Mouse (Mus musculus) midbrain, embryonic 14.5 days (tissue): Measurements from ENCODE around the gene Ssu72. TPM values are rescaled to one million over a fixed set of nuclear protein-coding genes. Genes with fewer than 3 reads are reported as not detected.
"Not testable (repeated sequence)": the region's sequence is repeated elsewhere in the genome, so short reads cannot be mapped to it uniquely, and the experiment has no call there.

Source experiments
- ATAC-seq: fragments of 200-750 bp; cut with Nextera tagmentation; 2 replicates; pipeline ENCODE4 v1.8.0; 2017; ENCODE audit warnings: moderate number of reproducible peaks, moderate library complexity; ENCODE audit not compliant: low FRiP score, low TSS enrichment
- DNase-seq: peaks from one replicate; pipeline ENCODE4 v3.0.0-alpha.2; 2015
- H3K27ac ChIP-seq: fragments of 300-500 bp; sonication (generic); replicated peaks from 2 replicates; pipeline ENCODE4 v1.5.1; 2014; ENCODE audit warnings: mild to moderate bottlenecking, low read depth, low read length, moderate library complexity
- H3K27me3 ChIP-seq: fragments of 300-500 bp; sonication (generic); 2 replicates; pipeline ENCODE4 v1.6.1; 2014; ENCODE audit warnings: low read length, control low read depth, mixed read lengths; ENCODE audit not compliant: control insufficient read depth, insufficient read depth
- H3K36me3 ChIP-seq: fragments of 300-500 bp; sonication (generic); 2 replicates; pipeline ENCODE4 v1.6.1; 2014; ENCODE audit warnings: low read length, control low read depth; ENCODE audit not compliant: control insufficient read depth, insufficient read depth
- H3K4me1 ChIP-seq: fragments of 300-500 bp; sonication (generic); 2 replicates; pipeline ENCODE4 v1.6.1; 2014; ENCODE audit warnings: mild to moderate bottlenecking, antibody characterized with exemption, low read length, control low read depth; ENCODE audit not compliant: control insufficient read depth, insufficient read depth
- H3K4me2 ChIP-seq: fragments of 300-500 bp; sonication (generic); 2 replicates; pipeline ENCODE4 v1.6.1; 2014; ENCODE audit warnings: mild to moderate bottlenecking, low read length, moderate library complexity
- H3K4me3 ChIP-seq: fragments of 300-500 bp; sonication (generic); replicated peaks from 2 replicates; pipeline ENCODE4 v1.5.1; 2014; ENCODE audit warnings: low read depth, low read length
- H3K9ac ChIP-seq: fragments of 300-500 bp; sonication (generic); replicated peaks from 2 replicates; pipeline ENCODE4 v1.6.1; 2014; ENCODE audit warnings: mild to moderate bottlenecking, low read length, moderate library complexity
- H3K9me3 ChIP-seq: fragments of 300-500 bp; sonication (generic); 2 replicates; pipeline ENCODE4 v1.6.1; 2016; ENCODE audit warnings: low read length, control low read depth, mixed read lengths; ENCODE audit not compliant: control insufficient read depth
- WGBS: fragments of 180-500 bp; shearing (Covaris S2); extraction: QIAGEN DNeasy Blood & Tissue Kit; methylation state at CpG from one replicate; pipeline ENCODE4 v1.1.7; 2014; 5-methylcytosine and 5-hydroxymethylcytosine counted together
- polyA plus RNA-seq: library from polyadenylated mRNA; unstranded; fragments of >200 nt; fragmentation: Nextera tagmentation; extraction: Ambion mirVana; gene quantifications from 2 replicates; pipeline ENCODE4 v1.2.1, GENCODE M21; 2014

Ssu72 gene
- polyA plus RNA-seq: 162 and 177 TPM in 2 replicates

DNA sequence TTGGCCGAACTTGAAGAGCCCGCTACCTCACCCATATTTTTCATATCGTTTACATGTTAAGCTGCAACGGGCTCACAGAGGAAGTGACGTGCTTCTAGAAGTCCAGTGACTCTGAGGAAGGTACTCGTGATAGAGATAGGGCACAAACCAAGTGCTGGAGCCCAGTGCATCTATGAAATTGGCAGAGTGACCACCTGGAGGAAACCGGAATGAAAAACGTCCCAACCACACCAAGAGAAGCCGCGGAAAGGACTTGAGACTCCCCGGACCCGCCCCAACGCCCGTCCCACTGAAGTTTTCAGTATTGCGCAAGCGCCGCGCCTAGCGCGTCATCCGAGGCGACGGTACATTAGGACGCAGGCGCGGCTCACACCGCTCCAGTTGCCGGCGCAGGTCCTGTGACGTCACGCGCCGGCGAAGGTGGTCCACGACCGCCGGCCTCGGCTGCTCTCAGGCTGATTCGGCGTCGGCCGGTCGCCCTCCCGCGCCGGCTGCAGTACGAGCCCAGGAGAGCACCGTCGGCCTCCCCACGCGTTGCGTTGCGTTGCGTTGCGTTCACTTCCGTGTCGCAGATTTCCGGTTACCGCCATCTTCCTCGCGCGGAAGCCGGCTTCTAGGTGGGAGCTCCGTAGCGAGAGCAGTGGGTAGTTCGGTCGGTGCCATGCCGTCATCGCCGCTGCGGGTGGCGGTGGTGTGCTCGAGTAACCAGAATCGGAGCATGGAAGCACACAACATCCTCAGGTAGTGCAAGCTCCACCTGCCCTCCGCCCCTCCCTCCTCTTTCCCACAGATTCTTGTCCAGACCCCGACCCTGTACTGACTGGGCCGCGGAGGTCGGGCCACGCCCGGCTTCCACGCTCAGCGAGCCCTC is at the start of gene Ssu72:
Ssu72 (plus strand) TSS at position 80 of the 871 bp plus-strand sequence.
- H3K27ac ChIP-seq: peak within 1 kb of the TSS; percentile 94
- DNase-seq (peak; percentile 99), ATAC-seq (peak; percentile 97)
- H3K9ac ChIP-seq: peak within 1 kb of the TSS; percentile 82
- no peaks in the 10 kb centered on the region for H3K27me3 ChIP-seq
- under 1% methylated on average over 83 of the region's 83 CpGs for WGBS
- H3K4me2 ChIP-seq: peak within 1 kb of the TSS; percentile 75
- H3K36me3 ChIP-seq: no peaks in the 10 kb centered on the region
- H3K4me1 ChIP-seq: peaks cover 17% of the 10 kb centered on the region
- no peaks in the 10 kb centered on the region for H3K9me3 ChIP-seq
- H3K4me3 ChIP-seq: peak within 1 kb of the TSS; percentile 94

- Histone ChIP-seq H3K27me3 (peaks cover 50% of the 10 kb centered on the region), H3K27ac (no peak overlapping the region), H3K9me3 (no peaks in the 10 kb centered on the region), H3K36me3 (peaks cover 50% of the 10 kb centered on the region), H3K4me1 (peaks cover 24% of the 10 kb centered on the region), H3K4me3 (no peak overlapping the region), H3K4me2 (no peak overlapping the region), H3K9ac (no peak overlapping the region)
- DNase-seq (no peak), ATAC-seq (no peak)
- WGBS: 93% methylated on average over 13 of the region's 13 CpGs
These were observed 48.3 kb upstream of the Ssu72 start for GRCm38 (mm10) chr4:155656214-155656751.

- H3K9ac ChIP-seq: no peak overlapping the region
- H3K4me1 ChIP-seq: peaks cover 12% of the 10 kb centered on the region
- peaks cover 24% of the 10 kb centered on the region for H3K27me3 ChIP-seq
- DNase-seq (no peak), ATAC-seq (no peak)
- H3K36me3 ChIP-seq: peaks cover 48% of the 10 kb centered on the region
- no peak overlapping the region for H3K4me2 ChIP-seq
- no peaks in the 10 kb centered on the region for H3K9me3 ChIP-seq
- 92% methylated on average over 10 of the region's 10 CpGs for WGBS
- no peak overlapping the region for H3K4me3 ChIP-seq
- no peak overlapping the region for H3K27ac ChIP-seq
These were observed 45.6 kb upstream of the Ssu72 start for GRCm38 (mm10) chr4:155658961-155659360.

- Histone ChIP-seq H3K27me3 (peaks cover 7% of the 10 kb centered on the region), H3K4me3 (no peak overlapping the region), H3K4me1 (no peaks in the 10 kb centered on the region), H3K4me2 (no peak overlapping the region), H3K36me3 (peaks cover 47% of the 10 kb centered on the region), H3K9me3 (no peaks in the 10 kb centered on the region), H3K9ac (no peak overlapping the region), H3K27ac (no peak overlapping the region)
- no peak for DNase-seq
- WGBS: 90% methylated on average over 12 of the region's 12 CpGs
- ATAC-seq: no peak
These were observed 44.0 kb upstream of the Ssu72 start for GRCm38 (mm10) chr4:155660641-155661040.

GRCm38 (mm10) chr4:155666903-155667302 is 37.7 kb upstream of the Ssu72 start:
- Histone ChIP-seq H3K9me3 (no peaks in the 10 kb centered on the region), H3K4me3 (no peak overlapping the region), H3K4me2 (no peak overlapping the region), H3K36me3 (peaks cover 12% of the 10 kb centered on the region), H3K9ac (no peak overlapping the region), H3K27me3 (no peaks in the 10 kb centered on the region), H3K27ac (no peak overlapping the region), H3K4me1 (peaks cover 7% of the 10 kb centered on the region; the same call in 1 of the 2 replicates)
- ATAC-seq (no peak), DNase-seq (no peak)

- Histone ChIP-seq H3K4me3 (peak within 1 kb of the TSS; percentile 80), H3K36me3 (peaks cover 12% of the 10 kb centered on the region), H3K4me2 (peak within 1 kb of the TSS; percentile 89), H3K27ac (peak within 1 kb of the TSS; percentile 79), H3K9me3 (no peaks in the 10 kb centered on the region), H3K9ac (peak within 1 kb of the TSS; percentile 89), H3K4me1 (peaks cover 7% of the 10 kb centered on the region; the same call in 1 of the 2 replicates), H3K27me3 (no peaks in the 10 kb centered on the region)
- DNase-seq (peak; percentile 99), ATAC-seq (peak; percentile 98)
- under 1% methylated on average over 73 of the region's 73 CpGs for WGBS
These were observed 35.7 kb upstream of the Ssu72 start, which contains the start of gene Mib2 for GRCm38 (mm10) chr4:155668689-155669597. Gene Mib2, minus strand, starts transcription at chr4:155669198.

GRCm38 (mm10) chr4:155669598-155670075 is 35.0 kb upstream of the Ssu72 start:
- Histone ChIP-seq H3K27me3 (no peaks in the 10 kb centered on the region), H3K4me2 (peak overlapping the region; percentile 89), H3K4me3 (peak overlapping the region; percentile 80), H3K27ac (peak overlapping the region; percentile 79; the same call in 1 of the 2 replicates), H3K4me1 (peaks cover 7% of the 10 kb centered on the region; the same call in 1 of the 2 replicates), H3K9ac (peak overlapping the region; percentile 89; the same call in 1 of the 2 replicates), H3K9me3 (no peaks in the 10 kb centered on the region), H3K36me3 (peaks cover 12% of the 10 kb centered on the region)
- DNase-seq: no peak
- peak; percentile 38; the same call in 1 of the 2 replicates for ATAC-seq
- WGBS: 2% methylated on average over 8 of the region's 8 CpGs

DNA sequence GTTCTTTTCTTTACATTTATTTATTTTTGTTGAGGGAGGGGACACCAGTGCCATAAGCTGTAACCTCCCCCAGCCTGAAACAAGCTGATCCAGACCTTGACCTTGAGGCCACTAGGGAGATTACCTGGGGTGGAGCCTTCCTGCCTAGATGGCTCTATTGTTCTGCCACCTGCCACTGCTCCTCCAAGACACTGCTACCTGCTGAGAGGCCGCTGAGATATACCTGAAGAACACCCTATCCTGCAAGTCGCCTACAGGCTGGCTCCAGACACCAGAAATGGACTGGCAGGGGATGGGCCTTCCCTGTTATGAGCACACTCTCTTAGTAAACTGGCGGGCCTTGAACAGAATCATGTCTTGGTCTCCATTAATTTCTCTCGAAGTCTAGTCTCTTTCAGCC is 34.4 kb upstream of the Ssu72 start:
- DNase-seq, ATAC-seq, H3K4me1 ChIP-seq, H3K9ac ChIP-seq, H3K9me3 ChIP-seq, H3K27ac ChIP-seq, H3K27me3 ChIP-seq, H3K36me3 ChIP-seq, H3K4me2 ChIP-seq: not testable (repeated sequence)
- H3K4me3 ChIP-seq: 0 out of 2 replicates have a peak overlapping the region, but pooled peaks have one; percentile 80
- 60% methylated on average over 4 of the region's 4 CpGs for WGBS
